Mouse (Mus musculus): ENCODE results near the gene Mbd6. TPM values are rescaled to one million over a fixed set of nuclear protein-coding genes. Genes with fewer than 3 reads are reported as not detected.

Gene Mbd6
- total RNA-seq (2021) = 10 to 100 TPM; 29.9 to 32.0 TPM
- long read RNA-seq, experiment 1, partial matches to known transcripts = 11 of 15 reads
- long read RNA-seq, experiment 1, other reads (novel, unspliced or antisense) = 4 of 15 reads
- long read RNA-seq, experiment 2, partial matches to known transcripts = 13 of 17 reads
- long read RNA-seq, experiment 2, other reads (novel, unspliced or antisense) = 4 of 17 reads

- intact Hi-C loops (cut with DNase I) = no loop called here
- DNase-seq = peak; percentile 93
Measured at GRCm38 (mm10) chr10:127288800-127289572, at the start of gene Mbd6. Gene Mbd6 (minus strand): TSS chr10:127289018.

- no peak for DNase-seq
- intact Hi-C loops (cut with DNase I) = no loop called here
Measured at GRCm38 (mm10) chr10:127337536-127338099, 48.8 kb upstream of the Mbd6 start.

GRCm38 (mm10) chr10:127336952-127337351, 48.1 kb upstream of the Mbd6 start:
- intact Hi-C loops (cut with DNase I) = no loop called here
- no peak for DNase-seq

GRCm38 (mm10) chr10:127335271-127335670, 46.5 kb upstream of the Mbd6 start:
- intact Hi-C loops (cut with DNase I) = no loop called here
- DNase-seq = no peak

GRCm38 (mm10) chr10:127333152-127333551, 44.3 kb upstream of the Mbd6 start:
- intact Hi-C loops (cut with DNase I) = no loop called here
- no peak for DNase-seq

GRCm38 (mm10) chr10:127332211-127332874, 43.5 kb upstream of the Mbd6 start:
- intact Hi-C loops (cut with DNase I) = no loop called here

GRCm38 (mm10) chr10:127330212-127330611, 41.4 kb upstream of the Mbd6 start:
- no peak for DNase-seq
- intact Hi-C loops (cut with DNase I) = no loop called here

More at GRCm38 (mm10) chr10:127332211-127332874, 43.5 kb upstream of the Mbd6 start:
- no peak for DNase-seq

GRCm38 (mm10) chr10:127327461-127328145, 38.8 kb upstream of the Mbd6 start:
- intact Hi-C loops (cut with DNase I) = no loop called here
- DNase-seq = no peak

- peak; percentile 39 to 50 for DNase-seq
- intact Hi-C loops (cut with DNase I) = no loop called here
Measured at GRCm38 (mm10) chr10:127326828-127327227, 38.0 kb upstream of the Mbd6 start.

- intact Hi-C loops (cut with DNase I) = no loop called here
- DNase-seq = peak; percentile 31 to 56
Measured at GRCm38 (mm10) chr10:127326017-127326801, 37.4 kb upstream of the Mbd6 start.

- intact Hi-C loops (cut with DNase I) = no loop called here
- no peak for DNase-seq
Measured at GRCm38 (mm10) chr10:127325454-127326016, 36.7 kb upstream of the Mbd6 start.

GRCm38 (mm10) chr10:127324495-127324894, 35.7 kb upstream of the Mbd6 start:
- intact Hi-C loops (cut with DNase I) = no loop called here
- DNase-seq = peak in 1 of 2 experiments; percentile 48

GRCm38 (mm10) chr10:127323131-127323855, 34.5 kb upstream of the Mbd6 start:
- no peak for DNase-seq
- intact Hi-C loops (cut with DNase I) = no loop called here

- intact Hi-C loops (cut with DNase I) = no loop called here
- DNase-seq = no peak
Measured at GRCm38 (mm10) chr10:127322669-127323068, 33.9 kb upstream of the Mbd6 start.

GRCm38 (mm10) chr10:127322178-127322577, 33.4 kb upstream of the Mbd6 start:
- intact Hi-C loops (cut with DNase I) = no loop called here
- no peak for DNase-seq

GRCm38 (mm10) chr10:127321621-127322020, 32.8 kb upstream of the Mbd6 start, which contains the start of gene Arhgap9:
Gene Arhgap9 (plus strand): TSS chr10:127321964.
- intact Hi-C loops (cut with DNase I) = no loop called here
- no peak for DNase-seq

- intact Hi-C loops (cut with DNase I) = no loop called here
- no peak for DNase-seq
Measured at GRCm38 (mm10) chr10:127319969-127320368, 31.2 kb upstream of the Mbd6 start.

GRCm38 (mm10) chr10:127318009-127318408, 29.2 kb upstream of the Mbd6 start:
- intact Hi-C loops (cut with DNase I) = no loop called here
- DNase-seq = no peak

GRCm38 (mm10) chr10:127317277-127317676, 28.5 kb upstream of the Mbd6 start:
- no peak for DNase-seq
- intact Hi-C loops (cut with DNase I) = no loop called here
